Mouse (Mus musculus): ENCODE measurements at regions not wholly inside any gene's neighbourhood (a gene's known extent, or its start where the extent isn't known, plus 50 kb on each side); places are given as distances from the start of the nearest gene placed in this dataset.

DNA sequence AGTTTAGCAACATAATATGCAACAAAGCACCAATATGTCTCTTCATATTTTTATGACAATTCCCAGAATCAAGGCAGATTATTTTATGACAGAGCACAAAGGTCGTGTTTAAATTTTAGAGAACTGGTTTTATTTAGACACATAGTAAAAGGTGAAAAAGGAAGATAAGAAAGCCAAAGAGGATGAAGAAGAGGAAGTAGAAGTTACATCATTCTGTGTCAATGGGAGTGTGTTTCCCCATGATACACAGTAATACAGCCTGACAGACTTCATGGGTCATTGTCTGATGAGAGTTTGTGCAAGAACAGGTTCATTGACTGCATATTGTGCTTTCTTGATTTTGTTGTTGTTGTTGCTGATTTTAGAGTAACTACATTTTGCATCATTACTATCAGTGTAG, 1053.7 kb upstream of the Adgrl3 start:
- peak; percentile 12 for DNase-seq (ENCODE audit: low read depth, low spot score)

GRCm38 (mm10) chr5:80005470-80005869, 1014.5 kb upstream of the Adgrl3 start:
- no peak for DNase-seq (ENCODE audit: low read depth, low spot score)

- no peak for DNase-seq (ENCODE audit: low read depth, low spot score)
Observed at GRCm38 (mm10) chr5:80038876-80039275, 981.1 kb upstream of the Adgrl3 start.

GRCm38 (mm10) chr5:80039431-80039830, 980.5 kb upstream of the Adgrl3 start:
- no peak for DNase-seq (ENCODE audit: low read depth, low spot score)

Data from A20 (cell line).